Mouse (Mus musculus) MEL (cell line): ENCODE measurements around the gene Gtf2h1. TPM values are rescaled to one million over a fixed set of nuclear protein-coding genes. Genes with fewer than 3 reads are reported as not detected.

Experiments used
- DNase-seq: peaks from one replicate; pipeline ENCODE4 v3.0.0; 2011; ENCODE audit warnings: low read depth, low spot score
- H3K27ac ChIP-seq: 2 replicates; pipeline ENCODE4 v1.5.1; 2012; ENCODE audit warnings: low read depth, mild to moderate bottlenecking, control low read depth, low read length, moderate library complexity; ENCODE audit not compliant: control insufficient read depth
- H3K27me3 ChIP-seq, 2 experiments: fragments of 150-350 bp in 1 of 2; sonication (generic) in 1 of 2; 2 replicates each; pipeline ENCODE4 v1.6.1; 2012; ENCODE audit warnings: low read length in 2 of 2, mild to moderate bottlenecking in 2 of 2, improper control_type of control experiment in 1 of 2, moderate library complexity in 1 of 2; ENCODE audit not compliant: insufficient read depth in 2 of 2, control insufficient read depth in 1 of 2
- H3K36me3 ChIP-seq, 2 experiments: 2 replicates each; pipeline ENCODE4 v1.6.1; 2012 to 2014; ENCODE audit warnings: low read length in 2 of 2, improper control_type of control experiment in 1 of 2, inconsistent platforms in 1 of 2, mild to moderate bottlenecking in 1 of 2; ENCODE audit not compliant: insufficient read depth in 2 of 2, control insufficient read depth in 1 of 2
- H3K4me1 ChIP-seq, 2 experiments: fragments of 150-350 bp in 1 of 2; sonication (generic) in 1 of 2; 2 replicates each; pipeline ENCODE4 v1.6.1; 2012; ENCODE audit warnings: low read length in 2 of 2, improper control_type of control experiment in 1 of 2, mild to moderate bottlenecking in 1 of 2; ENCODE audit not compliant: insufficient read depth in 2 of 2, control insufficient read depth in 1 of 2
- H3K4me3 ChIP-seq, 2 experiments: fragments of 150-350 bp in 1 of 2; sonication (generic) in 1 of 2; 2 replicates each; pipeline ENCODE4 v1.5.1; 2012; ENCODE audit warnings: low read depth in 2 of 2, low read length in 2 of 2, mild to moderate bottlenecking in 2 of 2, moderate library complexity in 2 of 2, control low read depth in 1 of 2, improper control_type of control experiment in 1 of 2; ENCODE audit not compliant: control insufficient read depth in 1 of 2, insufficient read depth in 1 of 2
- H3K79me2 ChIP-seq: 2 replicates; pipeline ENCODE4 v1.6.1; 2012; ENCODE audit warnings: mild to moderate bottlenecking, low read length, moderate library complexity; ENCODE audit not compliant: control insufficient read depth, poor library complexity, insufficient read depth
- H3K9ac ChIP-seq: 2 replicates; pipeline ENCODE4 v1.6.1; 2012; ENCODE audit warnings: low read depth, mild to moderate bottlenecking, control low read depth, low read length, moderate library complexity; ENCODE audit not compliant: control insufficient read depth, poor library complexity, severe bottlenecking
- H3K9me3 ChIP-seq: fragments of 150-350 bp; sonication (generic); replicated peaks from 2 replicates; pipeline ENCODE4 v1.6.1; 2012; ENCODE audit warnings: mild to moderate bottlenecking, low read length, improper control_type of control experiment, moderate library complexity; ENCODE audit not compliant: insufficient read depth
- BHLHE40 ChIP-seq: IDR thresholded peaks from 2 replicates; pipeline ENCODE4 v1.6.1; 2012; ENCODE audit warnings: low read depth, mild to moderate bottlenecking, inconsistent platforms, low read length, improper control_type of control experiment, borderline replicate concordance
- E2F4 ChIP-seq: IDR thresholded peaks from 2 replicates; pipeline ENCODE4 v1.6.1; 2011; ENCODE audit warnings: low read depth, low read length, improper control_type of control experiment, borderline replicate concordance
- JUND ChIP-seq: IDR thresholded peaks from 2 replicates; pipeline ENCODE4 v1.6.1; 2011; ENCODE audit warnings: low read depth, mild to moderate bottlenecking, improper control_type of control experiment, low read length
- MEF2A ChIP-seq: IDR thresholded peaks from 2 replicates; pipeline ENCODE4 v1.6.1; 2014; ENCODE audit warnings: low read depth, mild to moderate bottlenecking, inconsistent platforms, low read length, improper control_type of control experiment; ENCODE audit not compliant: poor library complexity, insufficient replicate concordance, severe bottlenecking; ENCODE audit errors: extremely low read depth
- MXI1 ChIP-seq: IDR thresholded peaks from 2 replicates; pipeline ENCODE4 v1.6.1; 2011; ENCODE audit warnings: mild to moderate bottlenecking, low read depth, low read length, improper control_type of control experiment
- NELFE ChIP-seq: IDR thresholded peaks from 2 replicates; pipeline ENCODE4 v1.6.1; 2011; ENCODE audit warnings: low read depth, low read length, improper control_type of control experiment
- POLR2A ChIP-seq, 2 experiments: IDR thresholded peaks; 2 replicates each; pipeline ENCODE4 v1.6.1; 2011 to 2012; ENCODE audit warnings: low read length in 2 of 2, mild to moderate bottlenecking in 2 of 2, control low read depth in 1 of 2, improper control_type of control experiment in 1 of 2, low read depth in 1 of 2, moderate library complexity in 1 of 2; ENCODE audit not compliant: control insufficient read depth in 1 of 2, insufficient read depth in 1 of 2, poor library complexity in 1 of 2
- POLR2AphosphoS5 ChIP-seq: IDR thresholded peaks from 2 replicates; pipeline ENCODE4 v1.6.1; 2012; ENCODE audit warnings: low read depth, borderline replicate concordance, mild to moderate bottlenecking, inconsistent platforms, low read length, moderate library complexity, mixed read lengths
- SMC3 ChIP-seq: IDR thresholded peaks from 2 replicates; pipeline ENCODE4 v1.6.1; 2011; ENCODE audit warnings: low read depth, low read length, improper control_type of control experiment
- TAL1 ChIP-seq: IDR thresholded peaks from 2 replicates; pipeline ENCODE4 v1.6.1; 2012; ENCODE audit warnings: mild to moderate bottlenecking, inconsistent platforms, low read length, moderate library complexity, mixed read lengths
- TBP ChIP-seq: IDR thresholded peaks from 2 replicates; pipeline ENCODE4 v1.8.0; 2011; ENCODE audit warnings: low read depth, low read length, improper control_type of control experiment
- USF1 ChIP-seq: IDR thresholded peaks from 2 replicates; pipeline ENCODE4 v1.6.1; 2014; ENCODE audit warnings: low read depth, mild to moderate bottlenecking, inconsistent platforms, low read length, improper control_type of control experiment, moderate library complexity
- USF2 ChIP-seq, 2 experiments: IDR thresholded peaks; 2 replicates each; pipeline ENCODE4 v1.6.1; 2011 to 2012; ENCODE audit warnings: improper control_type of control experiment in 2 of 2, low read length in 2 of 2, borderline replicate concordance in 1 of 2, inconsistent platforms in 1 of 2, low read depth in 1 of 2, mild to moderate bottlenecking in 1 of 2; ENCODE audit not compliant: insufficient read depth in 1 of 2
- polyA plus RNA-seq, 2 experiments: library from polyadenylated mRNA; stranded (reverse) in 1 of 2; unstranded in 1 of 2; fragments of >175 nt in 1 of 2; fragments of >200 nt in 1 of 2; gene quantifications; 2 replicates each; pipeline versions ENCODE4 v1.2.1 to v1.2.4; 2012; ENCODE audit warnings: low replicate concordance in 2 of 2, low read depth in 1 of 2; ENCODE audit not compliant: insufficient read length in 2 of 2, insufficient read depth in 1 of 2, missing spikeins in 1 of 2
- total RNA-seq: library from RNA; depleted of rRNA; stranded (reverse); fragments of 300-350 nt; gene quantifications from 2 replicates; pipeline ENCODE4 v1.2.3, GENCODE M21; 2012

The Gtf2h1 gene
- total and polyA plus RNA-seq, 3 experiments = 105 to 142 TPM; not detected in 1

DNA sequence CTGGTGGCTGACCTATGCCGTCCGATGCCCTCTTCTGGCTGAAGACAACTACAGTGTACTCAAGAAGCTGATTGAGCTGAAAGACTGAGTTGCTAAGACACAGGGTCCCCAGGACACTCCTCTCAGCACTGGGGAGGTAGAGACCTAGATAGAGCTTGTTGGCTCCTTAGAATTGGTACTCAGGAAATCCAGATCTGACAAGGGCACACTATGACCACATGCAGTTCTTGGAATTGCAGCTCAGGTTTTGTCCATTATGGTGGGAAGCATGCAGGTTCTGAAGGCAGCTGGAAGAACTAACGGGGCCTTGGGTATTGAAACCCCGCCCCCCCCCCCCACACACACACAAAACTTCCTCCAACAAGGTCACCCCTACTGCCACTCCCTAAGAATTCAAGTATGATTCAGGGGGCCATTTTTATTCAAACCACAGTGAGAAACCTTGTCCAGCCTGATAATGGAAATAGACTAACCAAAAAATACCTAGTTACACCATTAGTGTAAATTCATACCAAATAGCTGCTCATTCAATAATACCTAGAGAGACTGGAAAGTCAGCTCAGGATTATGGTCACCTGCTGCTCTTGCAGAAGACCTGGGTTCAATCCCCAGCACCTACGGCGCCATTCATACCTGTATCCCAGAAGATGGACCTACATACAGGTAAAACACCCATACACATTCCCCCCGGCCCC lies 60.1 kb downstream of the Gtf2h1 start:
- peaks cover 1% of the 10 kb centered on the region; the same call in 1 of the 2 replicates for H3K79me2 ChIP-seq
- no peaks in the 10 kb centered on the region for H3K9me3 ChIP-seq
- H3K27ac ChIP-seq = no peak overlapping the region
- H3K4me1 ChIP-seq = no peaks in the 10 kb centered on the region
- H3K27me3 ChIP-seq = no peaks in the 10 kb centered on the region
- H3K9ac ChIP-seq = no peak overlapping the region
- H3K4me3 ChIP-seq = no peak overlapping the region
- H3K36me3 ChIP-seq = peaks cover 0 to 21% of the 10 kb centered on the region in 2 experiments; a peak in 2 of 4 replicates
- peak in 1 of 2 experiments; percentile 64; a peak in 2 of 4 replicates for TF ChIP-seq POLR2A (IDR thresholded peaks at IDR 0.05; ENCODE audit: control insufficient read depth in 1 of 2, insufficient read depth in 1 of 2, low read depth in 1 of 2, low read length in 2 of 2, poor library complexity in 1 of 2)
- peak; percentile 26; the same call in 1 of the 2 replicates for TF ChIP-seq SMC3
- 0 out of 2 replicates have a peak, but pooled peaks have one; percentile 23 for TF ChIP-seq POLR2AphosphoS5
- TF ChIP-seq TBP = no peak
- TF ChIP-seq MEF2A = no peak
- peak; percentile 68 for DNase-seq

DNA sequence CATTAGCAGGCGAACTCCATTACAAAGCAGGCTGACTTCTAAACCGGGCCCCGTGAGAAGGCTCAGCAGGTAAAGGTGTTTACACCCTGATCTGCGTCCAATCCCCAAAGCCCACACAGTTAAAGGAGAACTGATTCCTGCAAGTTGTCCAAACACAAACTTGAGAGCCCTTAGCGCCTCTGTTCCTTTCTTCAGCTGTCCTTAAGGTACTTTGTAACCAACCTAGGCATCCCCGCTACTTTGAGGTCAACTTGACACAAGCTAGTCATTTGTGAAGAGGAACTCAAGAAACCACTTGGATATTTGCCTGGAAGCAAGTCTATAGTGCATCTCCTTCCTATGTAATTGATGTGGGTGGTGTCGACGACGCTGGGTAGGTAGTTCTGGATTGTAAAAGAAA lies 61.5 kb downstream of the Gtf2h1 start:
- H3K36me3 ChIP-seq = peaks cover 0 to 11% of the 10 kb centered on the region in 2 experiments; a peak in 2 of 4 replicates
- H3K9me3 ChIP-seq = no peaks in the 10 kb centered on the region
- no peaks in the 10 kb centered on the region for H3K4me1 ChIP-seq
- H3K27ac ChIP-seq = no peak overlapping the region
- H3K27me3 ChIP-seq = no peaks in the 10 kb centered on the region
- no peaks in the 10 kb centered on the region for H3K79me2 ChIP-seq
- TF ChIP-seq BHLHE40 (no peak), MXI1 (no peak), E2F4 (no peak), TAL1 (no peak), JUND (no peak), NELFE (no peak), POLR2AphosphoS5 (no peak), USF2 (IDR thresholded peaks at IDR 0.05; ENCODE audit: borderline replicate concordance in 1 of 2, insufficient read depth in 1 of 2, low read depth in 1 of 2, low read length in 2 of 2) (no peak)
- TF ChIP-seq, all 39 proteins: peak for 0
- peak; percentile 60 for DNase-seq
- no peak overlapping the region for H3K4me3 ChIP-seq
- no peak overlapping the region for H3K9ac ChIP-seq

DNA sequence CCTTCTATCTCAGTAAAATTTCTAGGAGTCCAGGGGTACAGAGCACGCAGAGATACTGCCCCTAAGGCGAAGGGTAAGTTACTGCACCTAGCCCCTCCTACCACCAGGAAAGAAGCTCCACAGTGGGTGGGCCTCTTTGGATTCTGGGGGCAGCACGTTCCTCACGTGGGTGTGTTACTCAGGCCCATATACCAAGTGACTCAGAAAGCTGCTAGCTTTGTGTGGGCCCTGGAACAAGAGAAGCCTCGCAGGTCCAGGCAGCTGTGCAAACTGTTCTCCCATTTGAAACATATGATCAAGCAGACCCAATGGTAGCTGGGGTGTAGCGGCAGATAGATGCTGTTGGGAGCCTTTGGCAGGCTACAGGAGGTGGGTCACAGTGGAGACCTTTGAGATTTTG lies 63.1 kb downstream of the Gtf2h1 start:
- TF ChIP-seq USF1 = no peak
- DNase-seq = no peak
- Histone ChIP-seq H3K9ac (no peak overlapping the region), H3K4me1 (no peaks in the 10 kb centered on the region), H3K79me2 (no peaks in the 10 kb centered on the region), H3K9me3 (no peaks in the 10 kb centered on the region), H3K36me3 (peaks cover 0 to 2% of the 10 kb centered on the region in 2 experiments; a peak in 2 of 4 replicates), H3K4me3 (no peak overlapping the region), H3K27ac (no peak overlapping the region), H3K27me3 (no peaks in the 10 kb centered on the region)
